Mouse (Mus musculus) small intestine, adult 2 months (tissue): Measurements from ENCODE around the gene Sesn2.

Source experiments
- CTCF ChIP-seq: fragments of 200-500 bp; IDR thresholded peaks from 2 replicates; pipeline ENCODE4 v1.5.1; 2012; ENCODE audit warnings: low read depth, mild to moderate bottlenecking, control low read depth, inconsistent platforms, low read length, moderate library complexity, mixed read lengths; ENCODE audit not compliant: insufficient replicate concordance, insufficient read length; ENCODE audit errors: extremely low read depth
- POLR2A ChIP-seq: fragments of 200-500 bp; IDR thresholded peaks from 2 replicates; pipeline ENCODE4 v1.6.1; 2012; ENCODE audit warnings: low read depth, mild to moderate bottlenecking, control low read depth, inconsistent platforms, low read length, moderate library complexity

GRCm38 (mm10) chr4:132444516-132444915 is 65.8 kb downstream of the Sesn2 start:
- TF ChIP-seq CTCF (no peak), POLR2A (no peak)
